Mouse (Mus musculus) lung, postnatal 0 days (tissue): Measurements from ENCODE around the gene Uvrag.

Source experiments
- CTCF ChIP-seq: IDR thresholded peaks from 2 replicates; pipeline ENCODE4 v1.5.1; 2016; ENCODE audit warnings: antibody characterized with exemption, mild to moderate bottlenecking
- EP300 ChIP-seq: IDR thresholded peaks from 2 replicates; pipeline ENCODE4 v1.6.1; 2016; ENCODE audit warnings: antibody characterized with exemption, mild to moderate bottlenecking, control low read depth

- no peak for TF ChIP-seq EP300
- peak; percentile 90 for TF ChIP-seq CTCF
Observed at GRCm38 (mm10) chr7:98837901-98838300, 303.0 kb downstream of the Uvrag start.
